Mouse (Mus musculus) urinary bladder, postnatal 10 days (tissue): Measurements from ENCODE around the gene Commd3.

ENCODE experiments used
- DNase-seq: peaks from one replicate; pipeline ENCODE4 v3.0.0; 2022; ENCODE audit warnings: low spot score

Gene Commd3

DNA sequence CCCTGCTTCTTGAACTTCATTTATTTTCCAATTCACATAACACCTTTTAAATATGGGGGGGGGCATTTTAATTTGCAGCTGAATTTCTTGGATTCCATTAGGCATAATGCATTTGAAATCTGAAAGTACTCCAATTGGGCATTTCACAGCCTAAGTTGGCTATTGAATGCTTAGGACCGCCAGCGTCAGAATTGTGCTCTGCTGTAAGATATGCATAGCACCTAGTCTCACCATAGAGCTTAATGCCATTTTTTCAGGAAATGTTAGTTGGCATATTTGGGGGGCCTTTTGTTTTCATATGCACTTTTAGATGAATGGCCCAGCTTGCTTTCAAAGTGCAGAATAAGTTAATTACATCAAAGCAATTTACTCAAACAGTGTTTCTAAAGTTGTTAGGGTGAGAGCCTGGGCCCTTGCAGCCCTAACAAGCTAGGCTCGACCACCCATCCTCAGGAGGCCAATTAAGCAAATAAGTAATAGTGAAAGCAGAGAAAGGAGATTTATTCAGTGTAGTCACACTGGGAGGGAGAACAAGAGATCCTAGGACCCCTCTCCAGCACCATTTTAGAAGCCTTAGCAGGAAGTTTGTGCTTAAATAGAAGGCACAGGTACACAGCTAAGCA, 50.1 kb downstream of the Commd3 start:
- no peak for DNase-seq

DNA sequence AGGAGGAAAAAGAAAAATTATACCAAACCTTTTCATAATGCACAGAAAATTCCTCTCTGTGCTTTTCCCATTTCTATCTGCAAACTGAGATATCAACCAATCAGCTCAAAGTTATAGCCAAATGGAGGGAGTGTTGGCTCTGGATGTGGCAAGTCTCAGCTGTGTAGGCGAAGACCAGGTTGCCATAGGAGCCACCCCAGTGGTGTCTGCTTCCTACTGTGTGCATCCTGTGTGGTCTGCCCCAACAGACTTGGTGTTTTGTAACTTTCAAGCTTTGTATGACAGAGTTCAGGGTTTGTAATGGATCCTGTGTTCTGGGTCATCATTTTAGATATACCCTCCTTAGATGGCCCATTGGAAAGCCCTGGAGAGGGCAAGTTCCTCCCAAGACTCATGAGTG, 52.3 kb downstream of the Commd3 start:
- DNase-seq, result no peak
